In the genomic region with DNA sequence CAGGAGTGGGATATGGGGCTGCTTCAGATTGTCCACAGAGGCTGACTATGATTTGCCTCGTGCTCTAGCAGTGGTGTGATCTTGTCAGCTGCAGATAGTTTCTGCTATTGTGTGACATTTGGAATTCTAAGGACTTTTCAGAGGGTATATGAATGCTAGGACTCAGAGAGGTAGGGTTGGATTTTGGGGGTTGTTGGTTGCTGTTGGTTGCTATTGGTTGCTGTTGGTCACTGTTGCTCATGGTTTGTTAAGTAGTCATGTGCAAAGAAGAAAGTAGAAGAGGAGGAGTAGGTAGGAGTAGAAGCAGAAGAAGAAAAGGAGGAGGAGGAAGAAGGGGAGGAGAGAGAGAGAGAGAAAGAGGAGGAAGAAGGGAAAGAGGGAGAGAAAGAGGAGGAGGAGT, we compare ENCODE assay signal across 28 mouse cellular contexts. TPM values are rescaled to one million over a fixed set of nuclear protein-coding genes. Genes with fewer than 3 reads are reported as not detected.
"Had no signal": no experiment of that assay in that cellular context is flagged by ENCODE, and none has a peak within 500 bp of the region (broad histone marks: within the 10 kb centered on the region; RNA-seq: fewer than 3 reads in every experiment).

TSS of gene Gm17428 (plus strand) at position 301 of the 400 bp plus-strand sequence.

- H3K9ac ChIP-seq: limb, embryonic 12.5 days; limb, embryonic 15.5 days; liver, embryonic 14.5 days; liver, postnatal 0 days; lung, embryonic 14.5 days; midbrain, embryonic 12.5 days had no signal

- H3K4me1 ChIP-seq: limb, embryonic 12.5 days; limb, embryonic 15.5 days had no signal

- ATAC-seq: liver, postnatal 0 days; lung, postnatal 0 days; midbrain, embryonic 16.5 days had no signal

- H3K36me3 ChIP-seq: limb, embryonic 12.5 days; limb, embryonic 15.5 days; midbrain, embryonic 12.5 days had no signal

- H3K9me3 ChIP-seq: limb, embryonic 12.5 days; limb, embryonic 15.5 days; midbrain, embryonic 12.5 days had no signal

- H3K4me3 ChIP-seq: limb, embryonic 12.5 days; limb, embryonic 15.5 days; midbrain, embryonic 12.5 days had no signal

- H3K27me3 ChIP-seq: limb, embryonic 15.5 days had no signal

- H3K4me2 ChIP-seq: limb, embryonic 12.5 days; limb, embryonic 15.5 days; liver, embryonic 11.5 days; lung, embryonic 14.5 days; midbrain, embryonic 12.5 days had no signal

- H3K27ac ChIP-seq: limb, embryonic 12.5 days; limb, embryonic 15.5 days; liver, embryonic 14.5 days; macrophage; midbrain, embryonic 12.5 days had no signal

- DNase-seq: kidney, postnatal 14 days; kidney, postnatal 4 days; left cerebral cortex, postnatal 4 days; liver, postnatal 0 days; lung, embryonic 14.5 days; thymus, adult 18-20 months; thymus, postnatal 36 days had no signal

RNA-seq across cellular contexts. Expression of gene Gm17428, which starts in this region (rescaled TPM):
- total RNA-seq: layer of hippocampus, adult 18-20 months; layer of hippocampus, postnatal 14 days; left cerebral cortex, adult 8-10 months; left cerebral cortex, postnatal 14 days; left cerebral cortex, postnatal 4 days; megakaryocyte, adult 5-6 weeks had no signal
- polyA plus RNA-seq: kidney, embryonic 16.5 days; limb, embryonic 12.5 days; limb, embryonic 15.5 days; liver, embryonic 11.5 days; liver, embryonic 14.5 days; liver, postnatal 0 days; lung, embryonic 14.5 days; lung, postnatal 0 days; macrophage; midbrain, embryonic 12.5 days; midbrain, embryonic 16.5 days; neural tube, embryonic 11.5 days; neural tube, embryonic 14.5 days; small intestine, adult 2 months; spleen, adult 2 months; stomach, embryonic 16.5 days; testis, adult 2 months; urinary bladder, adult 2 months had no signal
